Mouse (Mus musculus): ENCODE data around the gene Pheta1. TPM values are rescaled to one million over a fixed set of nuclear protein-coding genes. Genes with fewer than 3 reads are reported as not detected.

Gene Pheta1
- polyA plus RNA-seq, 1 experiment = 22.0 TPM

- TF ChIP-seq GATA1 (IDR thresholded peaks at IDR 0.05; ENCODE audit: low read length) = no peak
These were observed 930 bp downstream of the Pheta1 start for GRCm38 (mm10) chr5:121849478-121850349.

GRCm38 (mm10) chr5:121853368-121854051 is 4.7 kb downstream of the Pheta1 start:
- TF ChIP-seq GATA1 (IDR thresholded peaks at IDR 0.05; ENCODE audit: low read length) = no peak

GRCm38 (mm10) chr5:121854768-121855167 is 6.0 kb downstream of the Pheta1 start:
- no peak for TF ChIP-seq GATA1 (IDR thresholded peaks at IDR 0.05; ENCODE audit: low read length)

- TF ChIP-seq GATA1 (IDR thresholded peaks at IDR 0.05; ENCODE audit: low read length) = no peak
These were observed 8.0 kb downstream of the Pheta1 start for GRCm38 (mm10) chr5:121856740-121857139.

- no peak for TF ChIP-seq GATA1 (IDR thresholded peaks at IDR 0.05; ENCODE audit: low read length)
These were observed 9.6 kb downstream of the Pheta1 start for GRCm38 (mm10) chr5:121858427-121858826.

GRCm38 (mm10) chr5:121861964-121862363 is 13.2 kb downstream of the Pheta1 start:
- no peak for TF ChIP-seq GATA1 (IDR thresholded peaks at IDR 0.05; ENCODE audit: low read length)

GRCm38 (mm10) chr5:121864330-121864729 is 15.5 kb downstream of the Pheta1 start:
- no peak for TF ChIP-seq GATA1 (IDR thresholded peaks at IDR 0.05; ENCODE audit: low read length)

- no peak for TF ChIP-seq GATA1 (IDR thresholded peaks at IDR 0.05; ENCODE audit: low read length)
These were observed 19.2 kb downstream of the Pheta1 start for GRCm38 (mm10) chr5:121867963-121868362.

- no peak for TF ChIP-seq GATA1 (IDR thresholded peaks at IDR 0.05; ENCODE audit: low read length)
These were observed 22.0 kb downstream of the Pheta1 start for GRCm38 (mm10) chr5:121870832-121871231.

GRCm38 (mm10) chr5:121871515-121872030 is 22.8 kb downstream of the Pheta1 start:
- no peak for TF ChIP-seq GATA1 (IDR thresholded peaks at IDR 0.05; ENCODE audit: low read length)

- no peak for TF ChIP-seq GATA1 (IDR thresholded peaks at IDR 0.05; ENCODE audit: low read length)
These were observed 23.4 kb downstream of the Pheta1 start for GRCm38 (mm10) chr5:121872158-121872557.

- no peak for TF ChIP-seq GATA1 (IDR thresholded peaks at IDR 0.05; ENCODE audit: low read length)
These were observed 26.3 kb downstream of the Pheta1 start for GRCm38 (mm10) chr5:121875041-121875440.

GRCm38 (mm10) chr5:121876901-121877300 is 28.1 kb downstream of the Pheta1 start:
- no peak for TF ChIP-seq GATA1 (IDR thresholded peaks at IDR 0.05; ENCODE audit: low read length)

GRCm38 (mm10) chr5:121878703-121879102 is 29.9 kb downstream of the Pheta1 start:
- no peak for TF ChIP-seq GATA1 (IDR thresholded peaks at IDR 0.05; ENCODE audit: low read length)

- TF ChIP-seq GATA1 (IDR thresholded peaks at IDR 0.05; ENCODE audit: low read length) = no peak
These were observed 30.4 kb downstream of the Pheta1 start for GRCm38 (mm10) chr5:121879211-121879610.

GRCm38 (mm10) chr5:121883356-121883755 is 34.6 kb downstream of the Pheta1 start:
- no peak for TF ChIP-seq GATA1 (IDR thresholded peaks at IDR 0.05; ENCODE audit: low read length)
